Mouse (Mus musculus): ENCODE measurements around the gene Nufip1. TPM values are rescaled to one million over a fixed set of nuclear protein-coding genes. Genes with fewer than 3 reads are reported as not detected.

Nufip1 gene
- 1 to 10 TPM; 2.5 to 3.6 TPM for total RNA-seq (2021)
- long read RNA-seq, experiment 1, partial matches to known transcripts: 0 of 3 reads
- long read RNA-seq, experiment 1, other reads (novel, unspliced or antisense): 0 of 3 reads
- long read RNA-seq, experiment 2, transcript Nufip1-201 (10 exons, 3,974 nt): major isoform, 12 of 14 reads
- long read RNA-seq, experiment 2, partial matches to known transcripts: 1 of 14 reads
- long read RNA-seq, experiment 2, other reads (novel, unspliced or antisense): 1 of 14 reads

- intact Hi-C loops (cut with DNase I): no loop called here
- peak; percentile 72 to 79 for DNase-seq
These were observed at the start of gene Nufip1, which contains the start of gene Gpalpp1 for GRCm38 (mm10) chr14:76110396-76111221. Nufip1 (plus strand) TSS chr14:76110891. Gpalpp1 (minus strand) TSS chr14:76110760.

GRCm38 (mm10) chr14:76067237-76067636 is 43.5 kb upstream of the Nufip1 start:
- intact Hi-C loops (cut with DNase I): no loop called here
- no peak for DNase-seq

- intact Hi-C loops (cut with DNase I): no loop called here
- DNase-seq: no peak
These were observed 42.4 kb upstream of the Nufip1 start for GRCm38 (mm10) chr14:76068296-76068695.

GRCm38 (mm10) chr14:76069296-76069695 is 41.4 kb upstream of the Nufip1 start:
- no peak for DNase-seq
- intact Hi-C loops (cut with DNase I): no loop called here

GRCm38 (mm10) chr14:76072626-76073025 is 38.1 kb upstream of the Nufip1 start:
- DNase-seq: no peak

GRCm38 (mm10) chr14:76074206-76074605 is 36.5 kb upstream of the Nufip1 start:
- no peak for DNase-seq
- intact Hi-C loops (cut with DNase I): no loop called here

More at GRCm38 (mm10) chr14:76072626-76073025, 38.1 kb upstream of the Nufip1 start:
- intact Hi-C loops (cut with DNase I): no loop called here

GRCm38 (mm10) chr14:76075721-76076120 is 35.0 kb upstream of the Nufip1 start:
- DNase-seq: no peak
- intact Hi-C loops (cut with DNase I): loop anchor here (2.0 to 5.0 kb wide), 2 partner anchors 178 to 199 kb away; no protein-coding TSS in a partner anchor

- DNase-seq: no peak
- intact Hi-C loops (cut with DNase I): loop anchor here (2.0 to 5.0 kb wide), 2 partner anchors 179 to 200 kb away; no protein-coding TSS in a partner anchor
These were observed 34.1 kb upstream of the Nufip1 start for GRCm38 (mm10) chr14:76076602-76077001.

- peak; percentile 5 to 16 for DNase-seq
- intact Hi-C loops (cut with DNase I): loop anchor here (2.0 to 5.0 kb wide), 2 partner anchors 180 to 200 kb away; no protein-coding TSS in a partner anchor
These were observed 33.6 kb upstream of the Nufip1 start for GRCm38 (mm10) chr14:76077088-76077491.

- intact Hi-C loops (cut with DNase I): no loop called here
- DNase-seq: no peak
These were observed 29.2 kb upstream of the Nufip1 start for GRCm38 (mm10) chr14:76081451-76081850.

GRCm38 (mm10) chr14:76082086-76082636 is 28.5 kb upstream of the Nufip1 start:
- DNase-seq: no peak
- intact Hi-C loops (cut with DNase I): no loop called here

- intact Hi-C loops (cut with DNase I): no loop called here
- DNase-seq: no peak
These were observed 26.5 kb upstream of the Nufip1 start for GRCm38 (mm10) chr14:76084188-76084587.

- intact Hi-C loops (cut with DNase I): no loop called here
- DNase-seq: no peak
These were observed 13.4 kb upstream of the Nufip1 start for GRCm38 (mm10) chr14:76097244-76097643.

- intact Hi-C loops (cut with DNase I): no loop called here
- no peak for DNase-seq
These were observed 12.9 kb upstream of the Nufip1 start for GRCm38 (mm10) chr14:76097815-76098214.

GRCm38 (mm10) chr14:76099543-76099942 is 11.1 kb upstream of the Nufip1 start:
- no peak for DNase-seq
- intact Hi-C loops (cut with DNase I): no loop called here

GRCm38 (mm10) chr14:76115744-76116143 is 5.1 kb downstream of the Nufip1 start:
- intact Hi-C loops (cut with DNase I): no loop called here
- DNase-seq: no peak

- no peak for DNase-seq
- intact Hi-C loops (cut with DNase I): no loop called here
These were observed 8.3 kb downstream of the Nufip1 start for GRCm38 (mm10) chr14:76118963-76119362.

- intact Hi-C loops (cut with DNase I): loop anchor here (2.0 to 10.0 kb wide), 2 partner anchors 350 to 894 kb away; no protein-coding TSS in a partner anchor
- no peak for DNase-seq
These were observed 9.8 kb downstream of the Nufip1 start for GRCm38 (mm10) chr14:76120472-76120871.

- no peak for DNase-seq
- intact Hi-C loops (cut with DNase I): loop anchor here (2.0 to 10.0 kb wide), 2 partner anchors 349 to 893 kb away; no protein-coding TSS in a partner anchor
These were observed 11.4 kb downstream of the Nufip1 start for GRCm38 (mm10) chr14:76121901-76122662.

GRCm38 (mm10) chr14:76122663-76123058 is 12.0 kb downstream of the Nufip1 start:
- intact Hi-C loops (cut with DNase I): loop anchor here (10.0 kb wide), 1 partner anchor 892 kb away; no protein-coding TSS in a partner anchor
- no peak for DNase-seq

Data from gastrocnemius, postnatal 36 days (tissue).